Mouse (Mus musculus): ENCODE measurements around the gene Rbm38. TPM values are rescaled to one million over a fixed set of nuclear protein-coding genes. Genes with fewer than 3 reads are reported as not detected.

The Rbm38 gene
- polyA plus RNA-seq (2017; shearing (Covaris generic)) = 33.7 TPM

GRCm38 (mm10) chr2:173020430-173020829, at the start of gene Rbm38:
Gene Rbm38 (plus strand): TSS chr2:173020498.

GRCm38 (mm10) chr2:172977409-172978130, 42.7 kb upstream of the Rbm38 start, which contains the start of gene Spo11:
Gene Spo11 (plus strand): TSS chr2:172977700.

GRCm38 (mm10) chr2:172999630-173000284, 20.5 kb upstream of the Rbm38 start, which contains the start of gene Rae1:
Gene Rae1 (plus strand): TSS chr2:173000117.

Other genes starting within 250 kb of the Rbm38 start
- gene Bmp7, start 80.2 kb upstream of the Rbm38 start, polyA plus RNA-seq (2017; shearing (Covaris generic)) = 17.8 TPM
- 5.6 TPM for gene Spo11, start 42.8 kb upstream of the Rbm38 start, polyA plus RNA-seq (2017; shearing (Covaris generic))
- gene Rae1, start 20.4 kb upstream of the Rbm38 start, polyA plus RNA-seq (2017; shearing (Covaris generic)) = 67.4 TPM
- not detected for gene Ctcfl, start 99.0 kb downstream of the Rbm38 start, polyA plus RNA-seq (2017; shearing (Covaris generic))
- not detected for gene Pck1, start 132.6 kb downstream of the Rbm38 start, polyA plus RNA-seq (2017; shearing (Covaris generic))
- gene Zbp1, start 198.4 kb downstream of the Rbm38 start, polyA plus RNA-seq (2017; shearing (Covaris generic)) = 179 TPM

Measured in inflammation-experienced regulatory T-cells, adult 16 weeks (primary cell).